8 mouse cellular contexts compared by ENCODE assay signal in genomic region chr10:43539746-43540310, GRCm38 (mm10). TPM values are rescaled to one million over a fixed set of nuclear protein-coding genes. Genes with fewer than 3 reads are reported as not detected.
DNase-seq lines count a peak whose midpoint lies in the region; ATAC-seq lines count a peak whose summit lies in the region.

No protein-coding gene starts in this region.

- peak overlapping the region; percentile 50 for H3K4me2 ChIP-seq in limb, embryonic 11.5 days (ENCODE audit: low read depth, severe bottlenecking)
- H3K4me2 ChIP-seq in stomach, embryonic 15.5 days, result peak overlapping the region; percentile 64

- H3K9ac ChIP-seq in limb, embryonic 11.5 days (ENCODE audit: low read length), result peak overlapping the region; percentile 90; the same call in 1 of the 2 replicates
- peak overlapping the region; percentile 94 for H3K9ac ChIP-seq in stomach, embryonic 15.5 days

- no peak overlapping the region for H3K27ac ChIP-seq in limb, embryonic 11.5 days (replicated peaks; ENCODE audit: low read depth, low read length)
- H3K27ac ChIP-seq in stomach, embryonic 15.5 days, result no peak overlapping the region; the same call in 1 of the 2 replicates

- H3K36me3 ChIP-seq in erythroblast, embryonic 14.5 days (ENCODE audit: control insufficient read depth), result peaks cover 19% of the 10 kb centered on the region
- H3K36me3 ChIP-seq in limb, embryonic 11.5 days (ENCODE audit: control insufficient read depth, insufficient read depth, low read length), result no peaks in the 10 kb centered on the region
- no peaks in the 10 kb centered on the region for H3K36me3 ChIP-seq in stomach, embryonic 15.5 days

- H3K9me3 ChIP-seq in erythroblast, embryonic 14.5 days (ENCODE audit: control insufficient read depth, low read length), result no peaks in the 10 kb centered on the region
- no peaks in the 10 kb centered on the region for H3K9me3 ChIP-seq in limb, embryonic 11.5 days (ENCODE audit: control insufficient read depth, low read length)
- H3K9me3 ChIP-seq in stomach, embryonic 15.5 days, result no peaks in the 10 kb centered on the region

- no peaks in the 10 kb centered on the region for H3K27me3 ChIP-seq in erythroblast, embryonic 14.5 days (ENCODE audit: control insufficient read depth)
- no peaks in the 10 kb centered on the region for H3K27me3 ChIP-seq in limb, embryonic 11.5 days (ENCODE audit: control insufficient read depth, insufficient read depth, low read length)
- no peaks in the 10 kb centered on the region for H3K27me3 ChIP-seq in stomach, embryonic 15.5 days (replicated peaks)

- peak overlapping the region; percentile 98 for H3K4me3 ChIP-seq in erythroblast, embryonic 14.5 days (replicated peaks)
- peak overlapping the region; percentile 88 for H3K4me3 ChIP-seq in limb, embryonic 11.5 days (ENCODE audit: low read depth, low read length)
- H3K4me3 ChIP-seq in stomach, embryonic 15.5 days (replicated peaks), result peak overlapping the region; percentile 98

- peak; percentile 5 for DNase-seq in embryo, embryonic 10.5 days (ENCODE audit: low spot score)
- no peak for DNase-seq in embryo, embryonic 10 days (ENCODE audit: low spot score)
- peak; percentile 2 for DNase-seq in CD4-positive helper T cell, adult 2 months (ENCODE audit: low read depth, low spot score)
- no peak for DNase-seq in limb, embryonic 11.5 days (ENCODE audit: low spot score)
- no peak for DNase-seq in layer of hippocampus, postnatal 25 days (ENCODE audit: extremely low spot score in 1 of 2, low spot score in 1 of 2)
- DNase-seq in right cerebral cortex, postnatal 14 days, result no peak

- 16% methylated on average over 12 of the region's 12 CpGs for WGBS in limb, embryonic 11.5 days
- WGBS in stomach, embryonic 15.5 days, result 15% methylated on average over 12 of the region's 12 CpGs

- H3K4me1 ChIP-seq in erythroblast, embryonic 14.5 days (ENCODE audit: control insufficient read depth), result peaks cover 27% of the 10 kb centered on the region
- no peaks in the 10 kb centered on the region for H3K4me1 ChIP-seq in limb, embryonic 11.5 days (ENCODE audit: control insufficient read depth, insufficient read depth, low read length)
- H3K4me1 ChIP-seq in stomach, embryonic 15.5 days, result peaks cover 11% of the 10 kb centered on the region; the same call in 1 of the 2 replicates

- ATAC-seq in limb, embryonic 11.5 days (ENCODE audit: insufficient number of reproducible peaks, low FRiP score, low TSS enrichment, low read depth), result no peak
- ATAC-seq in stomach, embryonic 15.5 days (ENCODE audit: insufficient read depth, low FRiP score, low read depth), result no peak

RNA-seq across cellular contexts. Expression of gene 1700021F05Rik, which starts 1.0 kb away (rescaled TPM):
- 1.3 and 2.0 TPM in 2 replicates for polyA plus RNA-seq in erythroblast, embryonic 14.5 days (2012)
- 62.9 and 66.6 TPM in 2 replicates for polyA plus RNA-seq in limb, embryonic 11.5 days (2014; fragmentation: Nextera tagmentation; extraction: Ambion mirVana)
- polyA plus RNA-seq in stomach, embryonic 15.5 days (2015; fragmentation: Nextera tagmentation; extraction: Ambion mirVana), result 64.6 and 66.9 TPM in 2 replicates
- 10 to 100 TPM; 42.3 to 42.6 TPM for total RNA-seq in layer of hippocampus, postnatal 25 days (2021)

RNA-seq across cellular contexts. Expression of gene Gm9803, which starts 15.9 kb away (rescaled TPM):
- polyA plus RNA-seq in erythroblast, embryonic 14.5 days (2012), result 0.57 and 1.1 TPM in 2 replicates
- 5.3 and 8.7 TPM in 2 replicates for polyA plus RNA-seq in limb, embryonic 11.5 days (2014; fragmentation: Nextera tagmentation; extraction: Ambion mirVana)
- 9.6 and 36.0 TPM in 2 replicates for polyA plus RNA-seq in stomach, embryonic 15.5 days (2015; fragmentation: Nextera tagmentation; extraction: Ambion mirVana)
- 10 to 100 TPM in 1 of 2 experiments, not detected in 1; 15.7 TPM for total RNA-seq in layer of hippocampus, postnatal 25 days (2021)

RNA-seq across cellular contexts. Expression of gene Cd24a, which starts 38.3 kb away (rescaled TPM):
- 286 and 348 TPM in 2 replicates for polyA plus RNA-seq in erythroblast, embryonic 14.5 days (2012)
- 795 and 838 TPM in 2 replicates for polyA plus RNA-seq in limb, embryonic 11.5 days (2014; fragmentation: Nextera tagmentation; extraction: Ambion mirVana)
- polyA plus RNA-seq in stomach, embryonic 15.5 days (2015; fragmentation: Nextera tagmentation; extraction: Ambion mirVana), result 294 and 352 TPM in 2 replicates
- 10 to 100 TPM; 15.0 to 16.6 TPM for total RNA-seq in layer of hippocampus, postnatal 25 days (2021)

Comparison
In these comparisons a context has a peak if more than half of its experiments do, and no peak if none do; other contexts are left out.
1. DNase-seq: peak in embryo, embryonic 10.5 days (single experiment) and CD4-positive helper T cell, adult 2 months (single experiment); none in embryo, embryonic 10 days (single experiment), limb, embryonic 11.5 days (single experiment), layer of hippocampus, postnatal 25 days (0 of 2) and right cerebral cortex, postnatal 14 days (single experiment).
2. RNA of gene 1700021F05Rik, which starts 1.0 kb away (polyA plus RNA-seq): 62.9 to 66.6 TPM in limb, embryonic 11.5 days and 64.6 to 66.9 TPM in stomach, embryonic 15.5 days; 1.3 to 2.0 TPM in erythroblast, embryonic 14.5 days; every median in the first group is over 10 times any median in the second.
3. Peak in every context shown above with its lines, with median percentiles within 50 percentile points of each other: H3K4me3 ChIP-seq.